Mouse (Mus musculus): ENCODE results near the gene Gm45015. TPM values are rescaled to one million over a fixed set of nuclear protein-coding genes. Genes with fewer than 3 reads are reported as not detected.
"Not testable (repeated sequence)": the region's sequence is repeated elsewhere in the genome, so short reads cannot be mapped to it uniquely, and the experiment has no call there.

Gm45015 gene
- polyA plus RNA-seq, 1 experiment from 2014 or later: not detected

DNA sequence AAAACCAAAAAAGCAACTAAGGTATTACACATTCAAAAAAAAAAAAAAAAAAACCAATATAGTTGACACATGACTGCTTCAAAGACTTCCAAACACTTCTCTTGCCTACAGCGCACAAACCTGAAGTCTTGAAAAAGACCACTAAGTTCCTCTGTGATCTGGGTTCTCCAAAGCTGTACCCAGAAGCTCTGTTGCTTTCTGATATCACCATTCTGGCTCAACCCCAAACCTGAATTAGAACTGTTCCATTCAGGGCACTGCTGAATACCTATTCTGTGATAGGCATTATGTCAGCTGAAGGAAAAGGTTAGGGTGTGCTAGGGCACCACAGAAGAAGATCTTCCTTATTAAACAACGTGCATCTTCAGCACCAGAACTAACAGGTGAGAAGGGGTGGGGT lies 9.4 kb downstream of the Gm45015 start:
- H3K27me3 ChIP-seq: no peaks in the 10 kb centered on the region
- 81% methylated on average over 2 of the region's 2 CpGs for WGBS
- H3K9me3 ChIP-seq: no peaks in the 10 kb centered on the region
- no peak overlapping the region for H3K27ac ChIP-seq
- no peaks in the 10 kb centered on the region for H3K4me1 ChIP-seq (replicated peaks)
- no peak overlapping the region for H3K9ac ChIP-seq
- H3K4me3 ChIP-seq: no peak overlapping the region
- no peak overlapping the region for H3K4me2 ChIP-seq
- no peak for ATAC-seq (ENCODE audit: low FRiP score)
- H3K36me3 ChIP-seq: no peaks in the 10 kb centered on the region

DNA sequence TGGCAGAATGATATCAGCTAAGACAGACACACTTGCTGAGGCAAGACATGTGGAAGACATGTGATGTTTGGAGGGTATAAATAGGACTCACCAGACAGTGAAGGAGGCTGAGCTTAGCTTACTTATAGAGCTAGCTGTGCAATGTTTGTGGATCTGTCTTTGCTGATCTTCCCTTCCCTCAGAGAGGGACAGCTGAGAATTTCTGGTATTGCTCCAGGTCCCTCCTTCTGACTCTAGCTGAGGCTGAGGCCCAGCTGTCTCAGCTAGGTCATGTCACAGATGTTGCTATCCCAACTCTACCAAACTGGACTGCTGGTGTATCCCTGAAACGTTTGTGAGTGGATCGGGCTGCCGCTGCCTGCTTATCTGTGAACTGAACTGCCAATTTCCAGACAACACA lies 15.6 kb downstream of the Gm45015 start:
- no peaks in the 10 kb centered on the region for H3K36me3 ChIP-seq
- ATAC-seq (ENCODE audit: low FRiP score): no peak
- H3K9ac ChIP-seq: no peak overlapping the region
- no peak overlapping the region for H3K27ac ChIP-seq
- WGBS: 76% methylated on average over 3 of the region's 3 CpGs
- no peak overlapping the region for H3K4me2 ChIP-seq
- no peaks in the 10 kb centered on the region for H3K9me3 ChIP-seq
- no peaks in the 10 kb centered on the region for H3K4me1 ChIP-seq (replicated peaks)
- no peaks in the 10 kb centered on the region for H3K27me3 ChIP-seq
- H3K4me3 ChIP-seq: no peak overlapping the region

GRCm38 (mm10) chrX:73312522-73312921 lies 24.1 kb downstream of the Gm45015 start:
- Histone ChIP-seq H3K27ac (no peak overlapping the region), H3K4me2 (no peak overlapping the region), H3K4me1 (replicated peaks) (no peaks in the 10 kb centered on the region), H3K36me3 (no peaks in the 10 kb centered on the region), H3K27me3 (no peaks in the 10 kb centered on the region), H3K9ac (no peak overlapping the region), H3K9me3 (no peaks in the 10 kb centered on the region), H3K4me3 (no peak overlapping the region)
- ATAC-seq (ENCODE audit: low FRiP score): no peak
- WGBS: 44% methylated on average over 3 of the region's 3 CpGs

DNA sequence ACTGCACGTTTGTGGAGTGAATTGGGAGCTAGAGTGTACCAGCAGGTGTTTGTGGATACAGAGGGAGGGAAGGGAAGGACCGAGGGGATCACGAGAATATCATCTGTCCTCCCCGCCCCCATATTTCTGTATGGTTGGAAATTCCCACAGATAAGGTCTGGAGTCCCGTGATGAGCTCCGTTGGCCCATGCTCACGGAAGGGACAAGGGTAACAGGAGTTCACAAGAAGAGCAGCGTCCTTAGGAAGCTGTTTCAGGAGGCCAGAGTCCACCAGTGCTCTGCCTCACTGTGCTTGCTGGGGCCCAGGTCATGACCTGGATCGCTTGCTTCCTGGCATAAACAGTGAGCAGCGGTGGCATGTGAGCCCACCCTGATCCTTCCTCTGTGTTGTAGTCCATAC lies 40.9 kb downstream of the Gm45015 start:
- not testable (repeated sequence) for H3K36me3 ChIP-seq; H3K27ac ChIP-seq; H3K9ac ChIP-seq; H3K4me2 ChIP-seq; H3K4me1 ChIP-seq (replicated peaks); ATAC-seq (ENCODE audit: low FRiP score); H3K27me3 ChIP-seq; H3K4me3 ChIP-seq; H3K9me3 ChIP-seq
- 75% methylated on average over 8 of the region's 10 CpGs for WGBS

DNA sequence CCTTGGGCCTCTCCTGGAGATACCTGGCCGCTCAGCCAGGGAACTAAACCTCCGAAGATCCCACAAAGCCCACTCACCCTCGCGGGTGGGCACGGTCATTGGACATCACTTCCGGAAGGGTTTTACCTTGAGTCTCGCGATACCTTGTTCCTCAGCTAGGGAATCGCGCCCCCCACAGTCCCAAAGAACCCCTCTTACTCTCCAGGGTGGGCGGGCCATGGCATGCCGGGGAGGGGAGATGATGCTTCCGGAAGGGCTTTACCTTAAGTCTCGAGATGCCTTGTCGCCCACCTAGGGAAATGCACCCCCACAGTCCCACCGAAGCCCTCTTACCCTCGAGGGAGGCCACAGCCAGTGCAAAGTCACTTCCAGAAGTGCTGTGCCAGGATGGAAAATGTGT lies 43.8 kb downstream of the Gm45015 start, which contains the start of the genes Xlr5a and Xlr5c:
TSS of gene Xlr5a (minus strand) at position 101 of the 400 bp plus-strand sequence.
TSS of gene Xlr5c (minus strand) at position 101 of the 400 bp plus-strand sequence.
- H3K4me2 ChIP-seq; H3K9ac ChIP-seq; H3K9me3 ChIP-seq; H3K4me1 ChIP-seq (replicated peaks); H3K27ac ChIP-seq; ATAC-seq (ENCODE audit: low FRiP score); H3K27me3 ChIP-seq; H3K36me3 ChIP-seq; H3K4me3 ChIP-seq: not testable (repeated sequence)
- 94% methylated on average over 15 of the region's 17 CpGs for WGBS

Other genes with a start within 250 kb of the Gm45015 start
- 3.5 and 5.1 TPM in 2 replicates for gene Xlr3a, start 239.7 kb downstream of the Gm45015 start, polyA plus RNA-seq (2015; fragmentation: Nextera tagmentation; extraction: Ambion mirVana)
- 0.28 and 0.51 TPM in 2 replicates for gene Gm14685, start 219.8 kb downstream of the Gm45015 start, polyA plus RNA-seq (2015; fragmentation: Nextera tagmentation; extraction: Ambion mirVana)
- gene Xlr5b, start 188.0 kb downstream of the Gm45015 start, polyA plus RNA-seq (2015; fragmentation: Nextera tagmentation; extraction: Ambion mirVana): not detected in 2 replicates
- gene DXBay18, start 187.4 kb downstream of the Gm45015 start, polyA plus RNA-seq (2015; fragmentation: Nextera tagmentation; extraction: Ambion mirVana): 0.21 and 0.44 TPM in 2 replicates
- gene Spin2d, start 159.9 kb downstream of the Gm45015 start, polyA plus RNA-seq (2015; fragmentation: Nextera tagmentation; extraction: Ambion mirVana): not detected in 2 replicates
- 18.9 and 23.1 TPM in 2 replicates for gene Xlr3b, start 144.6 kb downstream of the Gm45015 start, polyA plus RNA-seq (2015; fragmentation: Nextera tagmentation; extraction: Ambion mirVana)
- gene Xlr4b, start 122.5 kb downstream of the Gm45015 start, polyA plus RNA-seq (2015; fragmentation: Nextera tagmentation; extraction: Ambion mirVana): 0.44 and 1.1 TPM in 2 replicates
- gene F8a, start 108.5 kb downstream of the Gm45015 start, polyA plus RNA-seq (2015; fragmentation: Nextera tagmentation; extraction: Ambion mirVana): 33.2 and 35.2 TPM in 2 replicates
- 0.30 and 0.79 TPM in 2 replicates for gene Xlr4c, start 93.7 kb downstream of the Gm45015 start, polyA plus RNA-seq (2015; fragmentation: Nextera tagmentation; extraction: Ambion mirVana)
- 0.32 and 0.96 TPM in 2 replicates for gene Xlr3c, start 71.5 kb downstream of the Gm45015 start, polyA plus RNA-seq (2015; fragmentation: Nextera tagmentation; extraction: Ambion mirVana)
- not detected in 2 replicates for gene Xlr5a, start 43.9 kb downstream of the Gm45015 start, polyA plus RNA-seq (2015; fragmentation: Nextera tagmentation; extraction: Ambion mirVana)
- gene Xlr5c, start 43.9 kb downstream of the Gm45015 start, polyA plus RNA-seq (2015; fragmentation: Nextera tagmentation; extraction: Ambion mirVana): not detected in 2 replicates
- 10.6 and 10.9 TPM in 2 replicates for gene Zfp275, start 5.8 kb upstream of the Gm45015 start, polyA plus RNA-seq (2015; fragmentation: Nextera tagmentation; extraction: Ambion mirVana)
- not detected in 2 replicates for gene Gm18336, start 61.9 kb upstream of the Gm45015 start, polyA plus RNA-seq (2015; fragmentation: Nextera tagmentation; extraction: Ambion mirVana)
- 0.51 and 0.67 TPM in 2 replicates for gene Zfp92, start 74.3 kb upstream of the Gm45015 start, polyA plus RNA-seq (2015; fragmentation: Nextera tagmentation; extraction: Ambion mirVana)
- not detected in 2 replicates for gene Trex2, start 98.5 kb upstream of the Gm45015 start, polyA plus RNA-seq (2015; fragmentation: Nextera tagmentation; extraction: Ambion mirVana)
- 73.0 and 73.5 TPM in 2 replicates for gene Haus7, start 122.2 kb upstream of the Gm45015 start, polyA plus RNA-seq (2015; fragmentation: Nextera tagmentation; extraction: Ambion mirVana)
- 21.6 and 28.6 TPM in 2 replicates for gene Bgn, start 146.8 kb upstream of the Gm45015 start, polyA plus RNA-seq (2015; fragmentation: Nextera tagmentation; extraction: Ambion mirVana)
- 3.6 and 4.2 TPM in 2 replicates for gene Atp2b3, start 166.2 kb upstream of the Gm45015 start, polyA plus RNA-seq (2015; fragmentation: Nextera tagmentation; extraction: Ambion mirVana)